Mouse (Mus musculus) regulatory T cell (primary cell): Measurements from ENCODE around the gene Dcun1d2.

ENCODE experiments used
- in situ Hi-C: fragments of 300-600 bp; cut with MboI, MseI; formaldehyde crosslinking; loops from one replicate; pipeline ENCODE4 v1.15.1; 2025; ENCODE audit warnings: high pct_unique_total_duplicates

The Dcun1d2 gene

DNA sequence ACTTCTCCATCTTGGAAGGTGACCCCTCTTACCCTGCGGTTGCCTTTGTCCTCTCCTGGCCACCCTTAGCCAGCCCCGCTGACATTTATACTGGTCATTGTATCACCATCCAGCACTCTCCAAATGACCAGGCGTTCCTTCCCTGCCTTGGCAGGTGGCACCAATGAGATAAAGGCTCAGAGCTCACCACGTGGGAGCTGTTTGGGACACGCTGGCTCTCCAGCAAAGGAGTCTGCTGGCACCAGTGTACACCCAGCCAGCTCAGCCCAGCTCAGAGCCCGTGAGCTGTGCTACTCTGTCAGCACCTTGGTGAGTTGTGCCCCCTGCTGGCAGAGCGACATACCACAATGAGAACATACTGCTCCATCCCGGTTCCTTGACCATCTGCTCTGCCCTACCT, 33.9 kb downstream of the Dcun1d2 start, which contains the start of gene Adprhl1:
Adprhl1 (minus strand) TSS at position 144 of the 400 bp plus-strand sequence.
- in situ Hi-C loops = no loop called here

DNA sequence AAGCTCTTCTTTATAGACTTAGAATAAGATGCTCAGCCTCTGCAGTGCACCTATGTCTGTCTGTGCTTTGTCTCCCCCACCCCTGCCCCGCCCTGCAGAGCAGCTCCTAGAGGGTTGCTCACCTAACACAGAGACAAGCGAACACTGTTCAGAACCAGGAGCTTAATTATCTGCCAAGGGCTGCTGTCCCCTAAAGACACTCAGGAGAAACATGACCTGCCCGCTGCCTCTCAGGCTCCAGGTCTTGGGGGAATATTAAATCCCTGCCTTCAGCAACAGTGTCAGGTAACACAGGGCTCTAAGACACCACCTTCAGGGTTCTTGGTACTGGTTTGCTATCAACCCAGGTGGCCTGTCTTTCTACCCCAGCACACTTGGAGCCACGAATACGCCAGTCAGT, 34.5 kb downstream of the Dcun1d2 start:
- in situ Hi-C loops = no loop called here

DNA sequence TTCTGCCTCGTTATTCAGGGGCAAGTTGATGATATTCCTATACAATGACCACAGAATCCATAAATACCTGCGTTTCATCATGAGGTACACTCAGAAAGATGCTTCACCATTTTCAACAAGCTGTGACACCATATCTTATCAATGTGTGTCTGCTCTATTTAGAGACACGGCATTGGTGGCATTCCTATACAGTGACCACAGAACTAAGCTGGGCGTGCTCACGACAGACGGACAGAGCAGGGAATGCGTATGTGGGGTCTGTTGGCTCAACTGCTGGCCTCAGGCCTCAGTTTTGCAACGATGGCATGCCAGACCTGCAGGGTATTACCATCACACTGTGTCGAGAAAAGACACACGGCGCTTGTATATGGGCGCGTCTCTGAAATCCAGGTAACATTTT, 35.1 kb downstream of the Dcun1d2 start:
- in situ Hi-C loops = no loop called here

DNA sequence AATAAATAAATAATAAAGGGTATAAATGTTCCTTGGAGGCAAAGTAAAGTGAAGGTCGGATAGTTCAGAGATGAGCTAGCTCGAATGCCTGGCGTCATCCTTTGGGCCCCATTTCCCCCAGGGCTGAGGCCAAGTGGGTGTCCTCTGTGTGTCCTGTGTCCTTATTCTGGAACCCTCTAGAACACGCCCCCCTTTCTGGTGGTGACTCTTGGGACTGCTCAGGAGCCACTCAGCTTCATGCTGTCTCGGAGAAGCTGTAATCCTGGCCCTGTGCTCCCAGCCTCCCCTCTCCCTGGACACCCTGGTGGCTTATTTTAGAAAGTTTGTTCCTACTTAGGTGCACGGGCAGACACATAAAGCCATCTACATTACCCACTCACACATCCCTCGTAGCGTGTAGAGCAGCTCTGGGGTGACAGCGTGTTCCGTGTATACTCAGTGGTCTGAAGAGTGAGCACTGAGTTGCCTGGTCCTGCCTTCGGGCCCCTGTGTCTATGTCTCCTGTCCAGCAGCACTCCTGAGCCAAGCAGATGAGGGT, 43.5 kb downstream of the Dcun1d2 start:
- in situ Hi-C loops = loop anchor here (10.0 kb wide), 1 partner anchor 260 kb away; no protein-coding TSS in a partner anchor

DNA sequence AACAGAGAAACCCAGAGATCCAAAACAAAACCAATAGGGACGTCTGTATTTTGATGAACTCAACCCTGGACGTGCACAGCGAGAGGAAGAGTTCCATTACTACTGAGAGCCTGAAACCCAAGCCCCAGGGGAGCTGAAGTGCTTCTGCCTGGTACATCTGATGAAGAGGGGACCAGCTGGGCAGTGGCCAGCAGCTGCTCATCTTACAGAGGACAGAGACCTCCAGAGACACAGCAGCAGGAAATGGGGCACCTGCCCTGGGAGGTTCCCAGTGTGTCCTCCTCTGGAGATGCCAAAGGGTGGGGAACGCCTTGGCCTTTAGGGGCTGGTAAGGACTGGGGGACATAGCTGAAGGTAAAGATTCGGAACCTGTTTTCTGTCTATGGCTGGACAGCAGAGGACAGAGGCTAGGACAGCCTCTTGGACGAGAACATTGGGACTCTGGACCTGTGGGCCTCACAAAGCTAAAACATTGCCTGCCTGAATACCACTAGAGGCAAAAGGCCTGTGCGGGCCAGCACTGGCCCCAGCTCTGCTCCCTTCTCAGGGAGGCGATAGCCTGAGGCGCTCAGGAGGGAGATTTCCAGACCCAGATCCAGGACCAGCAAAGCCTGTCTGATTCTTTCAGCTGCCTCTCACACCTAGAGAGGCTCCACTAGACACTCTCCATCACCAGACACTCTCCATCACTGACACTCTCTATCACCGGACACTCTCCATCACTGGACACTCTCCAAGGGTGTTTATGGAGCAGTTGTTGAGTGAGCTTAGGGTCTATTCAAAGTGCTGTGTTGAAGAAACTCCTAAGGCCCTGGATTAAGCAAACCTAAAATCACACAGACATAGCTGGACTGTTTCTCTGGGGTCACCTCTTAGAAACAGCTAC, 44.7 kb downstream of the Dcun1d2 start:
- in situ Hi-C loops = loop anchor here (10.0 kb wide), 1 partner anchor 258 kb away; no protein-coding TSS in a partner anchor

DNA sequence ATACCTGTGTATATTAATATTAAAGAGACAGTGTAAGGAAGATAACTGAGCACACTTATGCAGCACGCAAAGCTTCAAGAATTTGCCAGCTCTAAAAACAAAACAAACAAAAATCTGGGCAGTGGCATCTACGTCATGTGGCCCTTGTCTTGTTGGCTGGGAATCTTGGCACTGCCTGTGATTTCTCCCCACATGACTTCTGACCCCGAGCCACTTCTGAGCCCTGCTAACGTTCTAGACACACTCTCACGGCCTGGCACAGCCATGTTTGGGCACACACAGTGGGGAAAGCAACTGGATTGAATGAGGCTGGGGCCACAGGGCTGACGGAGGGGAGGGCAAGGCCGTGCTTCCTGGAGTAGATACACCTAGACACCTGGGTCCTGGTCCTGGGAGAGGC, 47.2 kb downstream of the Dcun1d2 start:
- in situ Hi-C loops = loop anchor here (10.0 kb wide), 1 partner anchor 256 kb away; no protein-coding TSS in a partner anchor

DNA sequence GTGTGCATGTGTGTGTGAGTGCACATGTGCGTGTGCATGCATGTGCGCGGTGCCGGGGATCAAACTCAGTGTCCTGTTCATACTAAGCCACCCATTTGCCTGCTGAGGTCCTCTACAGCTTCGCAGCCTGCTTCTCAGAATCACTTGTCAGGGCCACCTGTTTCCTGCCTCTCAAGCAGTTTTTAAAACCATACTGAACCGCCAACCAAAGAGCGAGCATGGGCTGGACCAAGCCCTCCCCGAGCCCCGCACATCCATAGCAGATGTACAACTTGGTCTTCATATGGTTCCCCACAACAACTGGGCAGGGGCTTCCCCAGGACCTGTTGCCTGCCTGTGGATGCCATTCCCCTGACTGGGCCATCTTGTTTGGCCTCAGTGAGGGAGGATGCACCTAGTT, 47.9 kb downstream of the Dcun1d2 start:
- in situ Hi-C loops = loop anchor here (10.0 kb wide), 1 partner anchor 255 kb away; no protein-coding TSS in a partner anchor

DNA sequence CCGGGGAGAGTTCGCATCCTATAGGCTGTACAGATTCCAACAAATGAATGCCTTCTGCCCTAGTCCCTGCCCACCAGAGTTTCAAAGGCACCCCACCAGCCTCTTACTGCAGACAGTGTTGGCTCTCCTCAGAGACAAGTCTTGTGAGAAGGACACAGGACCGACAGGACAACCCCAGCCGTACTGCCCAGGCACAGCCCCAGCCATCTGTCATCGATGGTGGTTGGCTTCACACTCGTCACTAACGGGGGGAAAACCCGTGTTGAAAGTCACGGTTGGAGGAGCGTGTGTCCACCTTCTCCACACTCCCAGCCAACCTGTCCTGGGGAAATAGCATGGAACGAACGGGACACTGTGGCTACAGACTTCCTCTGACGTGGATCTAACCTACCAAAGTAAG, 53.1 kb downstream of the Dcun1d2 start:
- in situ Hi-C loops = no loop called here

DNA sequence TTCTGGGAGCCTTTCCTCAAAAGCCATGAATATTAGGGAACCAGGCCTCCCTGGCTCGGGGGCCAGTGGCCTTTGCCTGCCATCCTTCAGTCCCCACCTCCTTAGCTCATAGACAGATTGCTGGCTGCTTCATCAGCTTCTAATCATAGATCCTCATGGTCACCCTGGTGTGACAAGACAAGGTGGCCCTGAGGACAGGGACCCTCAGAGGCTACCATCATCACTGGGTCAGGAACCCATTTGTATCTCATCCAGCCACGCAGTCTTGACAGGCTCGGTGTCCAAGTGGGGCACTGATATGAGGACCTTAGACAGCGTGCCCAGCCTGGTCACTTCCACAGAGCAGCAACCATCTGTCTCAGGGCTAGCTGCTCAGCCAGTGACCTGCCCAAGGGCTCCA, 57.5 kb downstream of the Dcun1d2 start:
- in situ Hi-C loops = no loop called here

DNA sequence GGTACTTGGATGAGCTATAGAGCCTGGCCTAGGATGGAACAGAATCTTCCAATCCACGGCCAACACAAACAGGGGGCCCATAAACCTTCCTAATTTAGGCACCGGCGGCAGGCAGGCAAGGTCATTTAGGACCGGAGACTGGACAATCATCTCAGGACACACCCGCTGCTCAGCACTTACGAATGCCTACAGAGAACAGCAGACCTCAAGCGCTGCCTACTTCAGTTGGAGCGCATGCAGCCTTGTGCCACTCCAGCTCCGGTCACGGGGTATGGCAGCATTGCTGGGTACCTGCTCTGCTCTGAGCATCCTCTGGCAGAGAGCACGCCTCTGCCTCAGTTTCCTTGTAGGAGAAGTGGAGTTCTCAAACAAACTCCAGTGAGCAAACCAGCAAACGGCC, 58.1 kb downstream of the Dcun1d2 start:
- in situ Hi-C loops = no loop called here

DNA sequence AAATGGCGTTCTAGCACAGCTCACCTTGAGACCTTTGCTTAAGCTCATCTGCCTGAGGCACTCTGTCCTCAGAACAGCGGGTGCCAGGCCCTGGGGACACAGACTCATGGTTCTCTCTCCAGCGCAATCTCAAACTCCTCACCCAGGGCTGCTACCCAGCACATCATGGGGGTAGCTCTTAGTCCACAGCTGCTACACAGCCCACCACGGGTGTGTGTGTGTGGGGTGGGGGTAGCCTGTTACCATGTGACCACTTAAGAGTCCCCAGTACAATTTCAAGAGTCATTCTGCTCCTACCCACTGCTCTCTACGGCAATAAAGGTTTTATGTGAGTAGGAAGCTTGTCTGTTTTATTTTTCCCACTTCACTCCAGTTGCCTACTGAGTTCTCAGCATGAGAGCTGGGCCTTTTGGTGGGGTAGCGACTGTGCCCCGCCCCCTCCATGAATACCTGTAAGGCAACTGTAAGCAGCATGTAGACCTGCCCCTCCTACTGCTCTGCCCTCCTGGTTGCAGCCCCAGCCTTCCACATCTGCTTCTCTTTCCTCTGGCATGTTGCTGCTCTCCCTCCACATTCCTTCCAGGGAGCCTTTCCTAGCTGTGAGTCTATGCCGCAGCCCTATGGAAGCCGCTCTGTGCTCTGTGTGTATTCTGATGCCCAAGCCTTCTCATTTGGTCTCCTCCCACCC, 58.9 kb downstream of the Dcun1d2 start:
- in situ Hi-C loops = no loop called here

DNA sequence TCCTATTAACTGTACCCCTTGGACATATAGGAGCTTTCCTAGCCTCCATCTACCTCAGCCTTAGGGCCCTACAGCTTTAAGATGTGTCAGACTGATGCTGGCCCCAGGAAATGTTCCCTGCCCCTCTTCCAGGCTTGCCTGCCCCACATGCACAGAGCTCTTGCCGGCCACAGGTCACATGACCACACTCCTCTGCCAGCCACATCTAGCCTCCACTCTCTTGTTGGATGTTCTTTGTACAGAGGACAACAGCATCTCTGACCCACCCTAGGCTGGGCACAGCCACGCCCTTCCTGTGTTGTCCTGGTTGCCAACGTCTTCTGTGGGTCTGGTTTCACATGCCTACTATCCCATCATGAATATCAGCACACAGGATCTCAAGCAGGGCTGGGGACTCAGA, 60.7 kb downstream of the Dcun1d2 start:
- in situ Hi-C loops = no loop called here

DNA sequence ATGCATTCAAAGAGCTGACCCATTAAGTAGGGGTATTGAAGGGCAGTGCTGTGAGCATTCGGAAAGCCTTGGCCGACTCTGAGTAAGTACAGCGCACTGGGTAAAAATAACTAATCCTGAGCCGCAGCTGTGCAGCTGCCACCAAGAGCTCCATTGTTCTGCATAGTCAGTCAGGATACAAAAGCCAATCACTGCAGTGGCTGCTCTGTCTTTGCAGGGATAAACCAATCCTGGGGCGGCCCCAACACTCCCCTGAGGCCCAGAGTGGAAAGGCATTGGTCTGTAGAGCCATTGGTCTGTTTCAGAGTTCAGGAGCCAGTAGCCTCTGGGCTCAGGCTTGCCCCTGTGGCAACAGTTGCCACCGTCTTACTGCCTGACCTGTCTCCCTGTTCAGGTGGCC, 61.6 kb downstream of the Dcun1d2 start:
- in situ Hi-C loops = no loop called here

DNA sequence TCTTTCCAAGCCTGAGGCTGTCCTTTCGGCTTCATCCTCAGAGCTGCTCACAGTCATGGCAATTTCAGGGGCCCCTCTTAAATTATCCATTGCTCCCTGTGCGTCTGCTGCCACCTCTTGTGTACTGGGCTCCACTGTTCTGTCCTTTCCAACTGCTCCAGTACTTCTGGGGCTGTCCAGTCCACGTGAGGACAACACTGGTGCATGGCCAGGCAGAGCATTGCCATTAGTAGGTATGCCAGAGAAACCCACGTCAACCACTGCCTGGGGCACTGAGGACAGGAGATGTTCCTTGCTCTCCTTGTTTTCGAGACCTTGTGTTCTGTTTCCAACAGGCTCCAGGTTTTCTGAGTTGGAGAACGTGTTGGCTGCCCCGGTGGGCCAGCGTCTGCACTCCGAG, 63.5 kb downstream of the Dcun1d2 start:
- in situ Hi-C loops = no loop called here

DNA sequence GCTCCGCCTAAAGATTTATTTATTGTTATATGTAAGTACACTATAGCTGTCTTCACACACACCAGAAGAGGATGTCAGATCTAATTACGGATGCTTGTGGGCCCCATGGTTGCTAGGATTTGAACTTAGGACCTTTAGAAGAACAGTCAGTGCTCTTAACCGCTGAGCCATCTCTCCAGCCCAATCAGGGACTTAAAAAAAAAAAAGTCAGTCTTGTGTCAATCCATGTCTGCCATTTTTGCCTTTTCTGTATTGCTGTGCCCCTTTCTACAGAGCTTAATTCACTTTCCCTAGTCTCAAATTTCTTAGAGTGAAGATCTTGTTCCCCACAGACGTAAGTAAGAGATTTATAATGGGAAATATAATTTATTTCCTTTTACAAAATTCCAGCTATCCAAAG, 69.5 kb downstream of the Dcun1d2 start:
- in situ Hi-C loops = no loop called here

DNA sequence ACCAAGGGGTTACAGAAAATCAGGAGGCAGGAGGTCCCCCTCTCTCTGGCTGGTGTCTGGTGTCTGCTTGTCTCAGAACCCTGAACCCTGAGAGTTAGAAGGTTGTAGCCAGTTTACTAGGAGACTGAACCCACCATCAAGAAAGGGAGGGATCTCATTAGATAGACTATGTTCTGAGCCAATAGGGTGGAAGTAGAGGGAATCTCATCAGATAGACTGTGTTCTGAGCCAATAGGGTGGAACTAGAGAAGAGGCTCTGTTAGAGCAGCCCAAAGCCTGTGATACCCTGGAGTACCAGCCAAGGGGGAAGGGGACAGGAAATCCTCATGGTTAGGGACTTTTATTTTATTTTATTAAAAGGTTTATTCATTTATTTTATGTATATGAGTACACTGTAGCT, 69.9 kb downstream of the Dcun1d2 start:
- in situ Hi-C loops = no loop called here

DNA sequence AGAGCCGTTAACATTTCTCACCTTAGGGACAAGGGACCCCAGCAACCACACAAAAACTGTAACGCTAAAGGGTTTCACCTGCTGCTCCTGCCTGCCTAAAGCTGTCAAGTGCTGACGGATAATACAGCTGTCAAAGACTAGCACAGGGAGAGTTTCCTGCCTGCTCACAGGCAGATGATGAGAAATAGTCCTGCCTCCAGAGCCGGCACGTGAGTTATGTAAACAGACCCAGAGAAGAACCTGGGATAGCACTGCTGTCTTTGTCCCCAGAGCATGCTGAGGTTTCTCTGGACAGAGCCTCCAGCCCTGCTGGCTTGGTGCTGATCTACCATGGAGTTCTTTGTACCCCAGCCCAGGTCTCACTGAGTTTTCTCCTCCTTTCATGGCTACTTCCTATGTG, 70.8 kb downstream of the Dcun1d2 start:
- in situ Hi-C loops = no loop called here

DNA sequence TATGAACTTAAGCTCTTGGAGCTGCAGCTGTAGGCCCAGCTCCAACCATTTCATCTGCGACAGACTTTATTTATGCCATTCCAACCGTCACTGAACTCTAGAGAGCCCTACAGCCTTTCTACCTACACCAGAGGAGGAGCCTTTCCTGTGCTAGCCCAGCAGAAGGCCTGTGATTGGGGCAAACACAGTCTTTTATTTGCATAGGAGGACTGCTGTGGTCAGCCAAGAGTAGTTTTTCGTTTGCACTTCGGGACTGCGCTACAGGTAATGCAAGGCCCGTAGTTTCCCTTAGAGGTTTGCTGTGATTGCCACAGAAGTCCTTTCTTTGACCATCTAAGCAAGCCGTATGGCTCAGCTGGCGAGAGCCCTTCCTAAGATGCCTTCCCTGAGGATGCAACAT, 71.5 kb downstream of the Dcun1d2 start:
- in situ Hi-C loops = no loop called here

DNA sequence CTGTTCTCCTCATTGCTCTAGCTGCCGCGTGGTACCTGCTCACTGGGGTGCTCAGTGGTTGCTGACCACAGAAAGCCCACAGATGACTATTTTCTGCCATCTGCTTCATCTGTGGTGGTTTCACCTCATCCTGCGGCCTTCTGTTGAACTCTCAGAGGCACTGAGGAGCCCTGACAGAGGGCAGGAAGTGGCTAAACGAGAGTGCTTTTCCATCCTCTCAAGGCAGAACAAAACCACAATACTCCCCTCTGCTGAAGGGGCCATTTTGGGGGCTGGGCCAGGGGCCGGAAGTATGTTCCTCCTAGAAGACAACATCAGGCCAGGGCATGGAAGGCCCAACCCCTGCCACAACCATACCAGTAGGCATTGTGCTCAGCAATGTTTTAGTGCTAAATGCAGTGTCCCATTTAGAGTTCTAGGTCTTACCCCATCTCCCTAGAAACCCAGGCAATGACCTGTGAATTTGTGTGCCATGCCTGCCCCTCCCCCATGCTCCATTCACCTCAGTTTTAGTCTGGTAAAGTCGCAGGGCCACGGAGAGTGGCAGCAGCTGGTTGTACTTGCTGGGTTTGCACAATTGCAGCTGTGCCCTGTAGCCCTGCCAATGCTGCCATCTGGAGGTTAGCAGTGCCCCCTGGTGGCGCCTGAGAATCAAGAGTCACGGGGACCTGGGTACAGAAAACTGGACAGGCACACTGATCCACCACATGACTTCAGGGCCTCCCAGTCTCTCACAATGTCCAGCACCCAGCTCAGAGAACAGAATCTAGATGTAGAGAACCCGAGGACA, 74.3 kb downstream of the Dcun1d2 start:
- in situ Hi-C loops = no loop called here

DNA sequence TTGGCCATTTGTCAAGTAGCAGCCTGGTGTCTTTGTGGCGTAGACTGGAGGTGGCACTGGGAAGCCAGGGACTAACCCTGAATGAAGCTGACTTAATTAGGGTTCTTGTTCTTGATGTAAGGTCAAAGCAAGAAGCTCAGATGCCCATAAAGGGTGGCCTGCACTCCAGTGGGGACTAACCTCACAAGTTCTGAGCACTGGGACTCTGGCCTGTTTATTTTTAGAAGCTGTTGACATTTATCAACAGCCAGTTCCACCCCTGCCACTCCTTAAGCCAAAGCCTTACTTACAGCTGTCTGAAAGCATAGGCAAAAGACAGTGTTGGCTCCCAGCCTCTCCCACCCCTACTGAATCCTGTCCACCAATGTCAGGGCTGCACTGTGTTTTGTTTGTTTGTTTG, 78.2 kb downstream of the Dcun1d2 start:
- in situ Hi-C loops = no loop called here

DNA sequence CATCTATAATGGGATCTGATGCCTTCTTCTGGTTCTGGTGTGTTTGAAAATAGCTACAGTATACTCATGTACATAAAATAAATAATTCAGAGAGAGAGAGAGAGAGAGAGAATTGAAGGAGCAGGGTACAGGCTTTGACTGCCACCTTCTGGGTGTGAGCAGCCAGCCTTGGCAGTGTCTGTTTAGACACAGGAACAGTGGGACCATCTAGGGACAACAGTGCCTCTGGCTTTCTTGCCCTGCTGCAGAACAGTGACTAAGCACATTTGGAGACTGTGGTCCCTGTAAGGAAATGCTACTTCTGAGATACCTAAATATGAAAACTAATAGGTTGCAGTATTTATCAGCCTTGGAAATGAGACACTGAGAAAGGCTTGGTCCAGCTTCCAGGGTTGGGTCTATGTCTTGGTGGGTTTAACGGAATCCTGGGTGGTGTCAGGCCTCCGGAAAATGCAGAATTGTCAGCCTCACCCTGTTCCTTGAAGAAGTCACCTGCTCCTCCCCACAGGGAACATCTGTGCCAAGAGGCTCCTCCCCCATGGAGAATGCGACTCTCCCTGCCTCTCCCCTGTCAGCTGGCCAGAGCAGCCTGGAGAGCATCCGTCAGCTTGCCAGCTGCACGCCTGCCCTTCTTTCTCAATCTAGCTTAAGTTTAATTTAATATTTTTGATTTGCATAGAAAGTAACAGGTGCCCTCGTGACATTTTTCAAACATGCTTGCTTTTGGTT, 79.1 kb downstream of the Dcun1d2 start:
- in situ Hi-C loops = no loop called here
